Mouse (Mus musculus) cerebellum, adult 2 months (tissue): Measurements from ENCODE around the gene Gtse1.

Experiments
- CTCF ChIP-seq: fragments of 200-500 bp; IDR thresholded peaks from 2 replicates; pipeline ENCODE4 v1.5.1; 2011; ENCODE audit warnings: low read depth, mild to moderate bottlenecking, control low read depth, low read length, moderate library complexity, borderline replicate concordance; ENCODE audit not compliant: insufficient read depth
- POLR2A ChIP-seq: fragments of 200-500 bp; IDR thresholded peaks from 2 replicates; pipeline ENCODE4 v1.6.1; 2011; ENCODE audit warnings: low read length, control low read depth, borderline replicate concordance; ENCODE audit not compliant: insufficient read depth

DNA sequence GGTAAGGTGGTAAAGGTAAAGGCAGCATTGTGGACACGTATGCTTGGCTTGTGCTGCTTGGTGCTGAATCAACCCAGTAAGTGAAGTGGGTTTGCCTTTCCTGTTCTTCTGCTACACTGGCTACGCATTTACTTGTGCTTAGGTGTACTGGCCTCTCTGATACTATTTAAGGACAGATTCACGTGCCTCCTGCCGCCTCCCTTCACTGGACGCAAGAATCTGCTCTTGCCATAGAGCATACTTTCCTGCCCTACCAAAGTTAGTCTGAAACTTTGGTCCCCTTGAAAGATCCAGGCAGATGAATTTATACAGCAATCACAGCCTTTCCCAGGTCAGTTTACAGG lies 49.1 kb upstream of the Gtse1 start:
- TF ChIP-seq CTCF (no peak), POLR2A (no peak)
